Mouse (Mus musculus) cerebellum, adult 2 months (tissue): ENCODE data around the gene Pou6f1. TPM values are rescaled to one million over a fixed set of nuclear protein-coding genes. Genes with fewer than 3 reads are reported as not detected.

Experiments used
- DNase-seq, 2 experiments: peaks; one replicate each; pipeline ENCODE4 v3.0.0; 2021
- H3K27ac ChIP-seq: fragments of 200-500 bp; 2 replicates; pipeline ENCODE4 v1.5.1; 2012; ENCODE audit warnings: low read length, control low read depth, inconsistent platforms; ENCODE audit not compliant: insufficient read depth
- H3K27me3 ChIP-seq: fragments of 200-500 bp; 2 replicates; pipeline ENCODE4 v1.6.1; 2012; ENCODE audit warnings: inconsistent platforms, mild to moderate bottlenecking, low read length, moderate library complexity; ENCODE audit not compliant: control insufficient read depth, insufficient read depth
- H3K4me1 ChIP-seq: fragments of 200-500 bp; 2 replicates; pipeline ENCODE4 v1.6.1; 2011; ENCODE audit warnings: low read length; ENCODE audit not compliant: control insufficient read depth, insufficient read depth
- H3K4me3 ChIP-seq: fragments of 200-500 bp; replicated peaks from 2 replicates; pipeline ENCODE3; 2011; ENCODE audit warnings: mild to moderate bottlenecking, low read depth, low read length, control low read depth; ENCODE audit not compliant: insufficient read depth
- CTCF ChIP-seq: fragments of 200-500 bp; IDR thresholded peaks from 2 replicates; pipeline ENCODE4 v1.5.1; 2011; ENCODE audit warnings: low read depth, mild to moderate bottlenecking, control low read depth, low read length, moderate library complexity, borderline replicate concordance; ENCODE audit not compliant: insufficient read depth
- POLR2A ChIP-seq: fragments of 200-500 bp; IDR thresholded peaks from 2 replicates; pipeline ENCODE4 v1.6.1; 2011; ENCODE audit warnings: low read length, control low read depth, borderline replicate concordance; ENCODE audit not compliant: insufficient read depth
- WGBS: fragments of 180-500 bp; shearing (Covaris S2); methylation state at CpG from one replicate; pipeline ENCODE4 v1.1.7; 2018; 5-methylcytosine and 5-hydroxymethylcytosine counted together
- polyA plus RNA-seq: library from polyadenylated mRNA; depleted of rRNA; stranded (reverse); fragments of >200 nt; gene quantifications from 2 replicates; pipeline ENCODE4 v1.2.3, GENCODE M21; 2012

The Pou6f1 gene
- polyA plus RNA-seq, 1 experiment: 63.9 TPM

GRCm38 (mm10) chr15:100573946-100574345 is 25.8 kb downstream of the Pou6f1 start:
- Histone ChIP-seq H3K27ac (no peak overlapping the region), H3K4me3 (no peak overlapping the region), H3K4me1 (peaks cover 10% of the 10 kb centered on the region; the same call in 1 of the 2 replicates), H3K27me3 (no peaks in the 10 kb centered on the region)
- TF ChIP-seq POLR2A (no peak), CTCF (no peak)
- WGBS: 27% methylated on average over 6 of the region's 6 CpGs
- DNase-seq: no peak

- 76% methylated on average over 3 of the region's 3 CpGs for WGBS
- no peak for DNase-seq
- TF ChIP-seq POLR2A (no peak), CTCF (no peak)
- H3K4me3 ChIP-seq: no peak overlapping the region
- no peaks in the 10 kb centered on the region for H3K4me1 ChIP-seq
- no peak overlapping the region for H3K27ac ChIP-seq
- no peaks in the 10 kb centered on the region for H3K27me3 ChIP-seq
These were observed 30.5 kb downstream of the Pou6f1 start for GRCm38 (mm10) chr15:100569239-100569638.

GRCm38 (mm10) chr15:100566531-100566930 is 33.3 kb downstream of the Pou6f1 start:
- WGBS: 62% methylated on average over 2 of the region's 2 CpGs
- Histone ChIP-seq H3K4me3 (no peak overlapping the region), H3K27ac (no peak overlapping the region), H3K27me3 (no peaks in the 10 kb centered on the region), H3K4me1 (no peaks in the 10 kb centered on the region)
- TF ChIP-seq CTCF (no peak), POLR2A (no peak)
- no peak for DNase-seq

- DNase-seq: no peak
- Histone ChIP-seq H3K4me1 (no peaks in the 10 kb centered on the region), H3K27me3 (no peaks in the 10 kb centered on the region), H3K4me3 (no peak overlapping the region), H3K27ac (no peak overlapping the region)
- TF ChIP-seq POLR2A (no peak), CTCF (no peak)
- 68% methylated on average over 5 of the region's 5 CpGs for WGBS
These were observed 41.9 kb downstream of the Pou6f1 start for GRCm38 (mm10) chr15:100557705-100558433.

GRCm38 (mm10) chr15:100556378-100556777 is 43.4 kb downstream of the Pou6f1 start:
- Histone ChIP-seq H3K27me3 (no peaks in the 10 kb centered on the region), H3K4me3 (no peak overlapping the region), H3K27ac (no peak overlapping the region), H3K4me1 (no peaks in the 10 kb centered on the region)
- WGBS: 88% methylated on average over 9 of the region's 9 CpGs
- DNase-seq: no peak
- no peak for TF ChIP-seq POLR2A

- WGBS: 66% methylated on average over 5 of the region's 5 CpGs
These were observed 43.8 kb downstream of the Pou6f1 start for GRCm38 (mm10) chr15:100555965-100556364.

GRCm38 (mm10) chr15:100551326-100552307 is 48.2 kb downstream of the Pou6f1 start, which contains the start of gene Tfcp2:
Gene Tfcp2, minus strand, starts transcription at chr15:100552008.
- peak; percentile 99 for DNase-seq
- H3K4me3 ChIP-seq: peak within 1 kb of the TSS; percentile 84
- H3K4me1 ChIP-seq: peaks cover 4% of the 10 kb centered on the region; the same call in 1 of the 2 replicates
- H3K27ac ChIP-seq: peak within 1 kb of the TSS; percentile 78
- TF ChIP-seq POLR2A (peak; percentile 98; the same call in 1 of the 2 replicates), CTCF (no peak)
- H3K27me3 ChIP-seq: no peaks in the 10 kb centered on the region
- WGBS: under 1% methylated on average over 84 of the region's 84 CpGs

More at GRCm38 (mm10) chr15:100555965-100556364, 43.8 kb downstream of the Pou6f1 start:
- Histone ChIP-seq H3K27ac (no peak overlapping the region), H3K27me3 (no peaks in the 10 kb centered on the region), H3K4me1 (no peaks in the 10 kb centered on the region), H3K4me3 (no peak overlapping the region)
- no peak for TF ChIP-seq CTCF
- TF ChIP-seq POLR2A: no peak
- DNase-seq: no peak
